Mouse (Mus musculus) heart, adult 2 months (tissue): ENCODE data around the gene 1700001P01Rik.

Experiments
- CTCF ChIP-seq: fragments of 200-600 bp; IDR thresholded peaks from 2 replicates; pipeline ENCODE4 v1.8.1; 2022; ENCODE audit warnings: antibody characterized with exemption, mild to moderate bottlenecking, moderate library complexity
- EP300 ChIP-seq: fragments of 200-500 bp; IDR thresholded peaks from 2 replicates; pipeline ENCODE4 v1.6.1; 2011; ENCODE audit warnings: low read depth, low read length, control low read depth; ENCODE audit not compliant: insufficient read depth
- POLR2A ChIP-seq: fragments of 200-500 bp; IDR thresholded peaks from 2 replicates; pipeline ENCODE4 v1.6.1; 2011; ENCODE audit warnings: mild to moderate bottlenecking, low read depth, low read length, control low read depth; ENCODE audit not compliant: insufficient read depth

GRCm38 (mm10) chr11:97817379-97817778 is 41.7 kb upstream of the 1700001P01Rik start:
- TF ChIP-seq CTCF = no peak
- TF ChIP-seq POLR2A = no peak
- TF ChIP-seq EP300 = no peak
